Mouse (Mus musculus) liver, adult 10 weeks (tissue): Measurements from ENCODE around the gene Dhx37. TPM values are rescaled to one million over a fixed set of nuclear protein-coding genes. Genes with fewer than 3 reads are reported as not detected.

Source experiments
- polyA plus RNA-seq: library from polyadenylated mRNA; stranded (reverse); fragments of 350-450 nt; fragmentation: Illumina TruSeq; extraction: RNeasy Lipid Tissue Mini Kit (QIAGEN cat#74804); gene quantifications from one replicate; pipeline ENCODE4 v1.2.3, GENCODE M21; 2014; ENCODE audit warnings: low read depth, low replicate concordance

The Dhx37 gene
- 4.3 TPM for polyA plus RNA-seq

GRCm38 (mm10) chr5:125433793-125434337, at the start of gene Dhx37:
Gene Dhx37 (minus strand): TSS chr5:125434121.

GRCm38 (mm10) chr5:125475601-125476285, 41.8 kb upstream of the Dhx37 start, which contains the start of gene Aacs:
Gene Aacs (plus strand): TSS chr5:125475814.

GRCm38 (mm10) chr5:125441234-125442114, 7.6 kb upstream of the Dhx37 start, which contains the start of gene Bri3bp:
Gene Bri3bp (plus strand): TSS chr5:125441568.

GRCm38 (mm10) chr5:125389579-125390441, 44.1 kb downstream of the Dhx37 start, which contains the start of gene Ubc:
Gene Ubc (minus strand): TSS chr5:125390202.

GRCm38 (mm10) chr5:125389131-125389578, 44.8 kb downstream of the Dhx37 start, which contains the start of gene Gm10382:
Gene Gm10382 (plus strand): TSS chr5:125389322.

Other genes starting within 250 kb of the Dhx37 start
- 35.3 TPM for gene Scarb1, start 93.0 kb downstream of the Dhx37 start, polyA plus RNA-seq
- not detected for gene Gm10382, start 44.8 kb downstream of the Dhx37 start, polyA plus RNA-seq
- gene Ubc, start 43.9 kb downstream of the Dhx37 start, polyA plus RNA-seq, result 41.6 TPM
- 7.9 TPM for gene Bri3bp, start 7.4 kb upstream of the Dhx37 start, polyA plus RNA-seq
- 3.5 TPM for gene Aacs, start 41.7 kb upstream of the Dhx37 start, polyA plus RNA-seq
- not detected for gene Tmem132b, start 97.7 kb upstream of the Dhx37 start, polyA plus RNA-seq